Mouse (Mus musculus) E14TG2a.4 (cell line): ENCODE data around the gene Plxnd1.

Experiments used
- CTCF ChIP-seq: conservative IDR thresholded peaks from 2 replicates; pipeline ENCODE4 v1.5.1; 2014; ENCODE audit warnings: low read length
- NANOG ChIP-seq: IDR thresholded peaks from 2 replicates; pipeline ENCODE4 v1.6.1; 2014; ENCODE audit warnings: borderline replicate concordance, low read length, mixed read lengths

- TF ChIP-seq CTCF (no peak), NANOG (no peak)
Measured at GRCm38 (mm10) chr6:115998758-115999157, 4.0 kb upstream of the Plxnd1 start.
